Mouse (Mus musculus) kidney, embryonic 16.5 days (tissue): ENCODE measurements around the gene Fryl. TPM values are rescaled to one million over a fixed set of nuclear protein-coding genes. Genes with fewer than 3 reads are reported as not detected.

Source experiments
- ATAC-seq: fragments of 200-750 bp; cut with Nextera tagmentation; 2 replicates; pipeline ENCODE4 v1.8.0; 2017; ENCODE audit warnings: moderate TSS enrichment; ENCODE audit not compliant: low FRiP score, low TSS enrichment
- H3K27ac ChIP-seq: fragments of 300-500 bp; sonication (generic); 2 replicates; pipeline ENCODE4 v1.5.1; 2014; ENCODE audit warnings: low read length
- H3K27me3 ChIP-seq: fragments of 300-500 bp; sonication (generic); 2 replicates; pipeline ENCODE4 v1.6.1; 2014; ENCODE audit warnings: low read length, control low read depth, mixed read lengths; ENCODE audit not compliant: insufficient read depth
- H3K36me3 ChIP-seq: fragments of 300-500 bp; sonication (generic); 2 replicates; pipeline ENCODE4 v1.6.1; 2014; ENCODE audit warnings: low read length, control low read depth, mixed read lengths; ENCODE audit not compliant: insufficient read depth
- H3K4me1 ChIP-seq: fragments of 300-500 bp; sonication (generic); 2 replicates; pipeline ENCODE4 v1.6.1; 2014; ENCODE audit warnings: low read length, control low read depth, mixed read lengths; ENCODE audit not compliant: insufficient read depth
- H3K4me2 ChIP-seq: fragments of 300-500 bp; sonication (generic); replicated peaks from 2 replicates; pipeline ENCODE4 v1.6.1; 2014; ENCODE audit warnings: low read depth, low read length
- H3K4me3 ChIP-seq: fragments of 300-500 bp; sonication (generic); 2 replicates; pipeline ENCODE4 v1.5.1; 2014; ENCODE audit warnings: mild to moderate bottlenecking, low read length
- H3K9ac ChIP-seq: fragments of 300-500 bp; sonication (generic); replicated peaks from 2 replicates; pipeline ENCODE4 v1.6.1; 2014; ENCODE audit warnings: low read length
- H3K9me3 ChIP-seq: fragments of 300-500 bp; sonication (generic); 2 replicates; pipeline ENCODE4 v1.6.1; 2016; ENCODE audit warnings: low read length, control low read depth
- WGBS: fragments of 180-500 bp; shearing (Covaris S2); extraction: QIAGEN DNeasy Blood & Tissue Kit; methylation state at CpG from one replicate; pipeline ENCODE4 v1.1.7; 2014; 5-methylcytosine and 5-hydroxymethylcytosine counted together
- polyA plus RNA-seq: library from polyadenylated mRNA; unstranded; fragments of >200 nt; fragmentation: Nextera tagmentation; extraction: Ambion mirVana; gene quantifications from 2 replicates; pipeline ENCODE4 v1.2.1, GENCODE M21; 2015

The Fryl gene
- polyA plus RNA-seq, 1 experiment from 2014 or later = 27.9 TPM

DNA sequence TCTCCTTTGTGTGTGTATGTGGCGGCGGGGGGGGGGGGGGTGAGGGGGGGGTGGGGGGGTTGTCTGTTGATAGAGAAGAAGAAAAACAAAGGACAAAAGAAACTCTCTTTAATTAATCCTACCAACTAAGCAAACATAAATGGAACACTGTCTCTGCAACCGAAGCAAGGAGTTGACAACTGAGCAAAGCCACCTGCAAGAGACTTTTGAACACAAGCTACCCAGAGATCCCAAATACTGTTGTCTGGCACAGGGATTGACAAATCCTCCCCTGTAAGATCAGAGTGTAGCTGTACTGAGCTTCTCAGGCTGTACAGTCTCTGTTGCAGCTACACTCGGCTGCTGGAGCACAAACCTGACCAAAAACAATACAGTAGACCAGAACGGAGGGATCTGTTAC is 7.7 kb upstream of the Fryl start:
- WGBS = 64% methylated on average over 3 of the region's 5 CpGs
- Histone ChIP-seq H3K4me2 (no peak overlapping the region), H3K9ac (no peak overlapping the region), H3K9me3 (no peaks in the 10 kb centered on the region), H3K27ac (no peak overlapping the region), H3K4me3 (no peak overlapping the region), H3K27me3 (no peaks in the 10 kb centered on the region), H3K4me1 (peaks cover 3% of the 10 kb centered on the region; the same call in 1 of the 2 replicates), H3K36me3 (no peaks in the 10 kb centered on the region)
- ATAC-seq = no peak

DNA sequence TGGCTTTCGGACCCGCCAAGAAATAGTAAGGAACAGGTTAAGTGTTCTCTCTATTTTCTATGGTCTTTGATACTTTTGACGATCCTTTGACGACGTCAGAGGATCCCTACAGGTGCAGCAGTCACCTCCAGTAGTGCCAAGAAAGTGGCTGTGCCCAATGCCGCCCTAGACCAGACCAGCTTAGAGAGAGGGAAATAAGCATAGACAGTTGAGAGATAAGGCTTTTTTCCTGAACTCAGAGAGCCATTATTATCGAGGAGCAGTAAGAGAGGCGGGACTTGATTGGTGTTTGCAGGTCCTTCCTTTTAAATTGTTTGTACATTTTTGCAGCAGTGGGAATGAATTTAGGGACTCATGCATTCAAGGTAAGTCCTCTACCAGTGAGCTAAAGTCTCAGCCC is 1.3 kb upstream of the Fryl start:
- 51% methylated on average over 8 of the region's 8 CpGs for WGBS
- Histone ChIP-seq H3K27me3 (no peaks in the 10 kb centered on the region), H3K4me3 (peak overlapping the region; percentile 49; the same call in 1 of the 2 replicates), H3K4me2 (peak overlapping the region; percentile 61), H3K4me1 (peaks cover 16% of the 10 kb centered on the region), H3K36me3 (no peaks in the 10 kb centered on the region), H3K9ac (peak overlapping the region; percentile 39; the same call in 1 of the 2 replicates), H3K9me3 (no peaks in the 10 kb centered on the region), H3K27ac (no peak overlapping the region)
- ATAC-seq = no peak

GRCm38 (mm10) chr5:73257096-73257495 is 677 bp upstream of the Fryl start:
- Histone ChIP-seq H3K27ac (peak overlapping the region; percentile 21), H3K27me3 (no peaks in the 10 kb centered on the region), H3K36me3 (no peaks in the 10 kb centered on the region), H3K4me2 (peak overlapping the region; percentile 61), H3K4me1 (peaks cover 16% of the 10 kb centered on the region), H3K9me3 (no peaks in the 10 kb centered on the region), H3K9ac (peak overlapping the region; percentile 23), H3K4me3 (peak overlapping the region; percentile 49)
- WGBS = under 1% methylated on average over 11 of the region's 11 CpGs
- no peak for ATAC-seq

- no peaks in the 10 kb centered on the region for H3K27me3 ChIP-seq
- no peaks in the 10 kb centered on the region for H3K36me3 ChIP-seq
- peak overlapping the region; percentile 91 for H3K9ac ChIP-seq
- no peaks in the 10 kb centered on the region for H3K9me3 ChIP-seq
- H3K4me2 ChIP-seq = peak overlapping the region; percentile 71
- H3K4me3 ChIP-seq = peak overlapping the region; percentile 93
- peak overlapping the region; percentile 97 for H3K27ac ChIP-seq
- ATAC-seq = peak; percentile 50
- WGBS = under 1% methylated on average over 81 of the region's 129 CpGs
- peaks cover 16% of the 10 kb centered on the region for H3K4me1 ChIP-seq
These were observed 833 bp downstream of the Fryl start for GRCm38 (mm10) chr5:73255321-73256251.

DNA sequence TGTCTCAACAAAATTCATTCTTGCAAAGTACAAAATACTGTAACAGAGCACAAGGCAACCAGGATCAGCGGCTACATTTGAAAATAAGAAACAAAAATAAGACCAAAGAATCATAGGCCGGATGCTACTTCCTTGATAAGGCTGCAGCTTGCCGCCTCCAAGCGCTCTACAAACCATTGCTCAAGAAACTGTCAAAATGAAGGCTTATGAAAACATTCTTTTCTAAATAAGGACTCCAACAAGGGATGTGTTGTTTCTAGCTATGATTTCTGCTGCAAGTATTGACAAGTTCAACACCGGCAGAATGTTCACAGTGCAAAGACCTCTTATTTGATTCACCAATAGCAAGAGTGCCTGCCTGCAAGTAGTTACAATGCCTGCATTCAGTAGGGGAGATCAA is 1.8 kb downstream of the Fryl start:
- Histone ChIP-seq H3K9ac (peak overlapping the region; percentile 91), H3K4me2 (peak overlapping the region; percentile 71), H3K4me1 (peaks cover 16% of the 10 kb centered on the region), H3K4me3 (peak overlapping the region; percentile 93), H3K9me3 (no peaks in the 10 kb centered on the region), H3K27me3 (no peaks in the 10 kb centered on the region), H3K36me3 (no peaks in the 10 kb centered on the region), H3K27ac (peak overlapping the region; percentile 97; the same call in 1 of the 2 replicates)
- 17% methylated on average over 5 of the region's 5 CpGs for WGBS
- ATAC-seq = no peak

- no peaks in the 10 kb centered on the region for H3K9me3 ChIP-seq
- no peak for ATAC-seq
- no peak overlapping the region for H3K4me3 ChIP-seq
- no peak overlapping the region for H3K27ac ChIP-seq
- peaks cover 16% of the 10 kb centered on the region for H3K4me1 ChIP-seq
- no peak overlapping the region for H3K4me2 ChIP-seq
- H3K9ac ChIP-seq = no peak overlapping the region
- H3K27me3 ChIP-seq = no peaks in the 10 kb centered on the region
- no peaks in the 10 kb centered on the region for H3K36me3 ChIP-seq
These were observed 3.7 kb downstream of the Fryl start for GRCm38 (mm10) chr5:73252739-73253138.

GRCm38 (mm10) chr5:73249341-73249740 is 7.1 kb downstream of the Fryl start:
- Histone ChIP-seq H3K9me3 (no peaks in the 10 kb centered on the region), H3K4me2 (no peak overlapping the region), H3K4me1 (peaks cover 7% of the 10 kb centered on the region; the same call in 1 of the 2 replicates), H3K27me3 (no peaks in the 10 kb centered on the region), H3K9ac (no peak overlapping the region), H3K27ac (no peak overlapping the region), H3K36me3 (no peaks in the 10 kb centered on the region), H3K4me3 (no peak overlapping the region)
- 96% methylated on average over 4 of the region's 4 CpGs for WGBS
- ATAC-seq = no peak

GRCm38 (mm10) chr5:73248211-73248610 is 8.2 kb downstream of the Fryl start:
- no peak overlapping the region for H3K27ac ChIP-seq
- 55% methylated on average over 8 of the region's 8 CpGs for WGBS
- no peak overlapping the region for H3K9ac ChIP-seq
- no peaks in the 10 kb centered on the region for H3K27me3 ChIP-seq
- H3K36me3 ChIP-seq = no peaks in the 10 kb centered on the region
- H3K9me3 ChIP-seq = no peaks in the 10 kb centered on the region
- no peak overlapping the region for H3K4me2 ChIP-seq
- no peak overlapping the region for H3K4me3 ChIP-seq
- H3K4me1 ChIP-seq = peaks cover 2% of the 10 kb centered on the region; the same call in 1 of the 2 replicates
- ATAC-seq = no peak

GRCm38 (mm10) chr5:73246414-73246813 is 10.0 kb downstream of the Fryl start:
- no peaks in the 10 kb centered on the region for H3K9me3 ChIP-seq
- H3K4me2 ChIP-seq = no peak overlapping the region
- no peaks in the 10 kb centered on the region for H3K36me3 ChIP-seq
- ATAC-seq = no peak
- H3K9ac ChIP-seq = no peak overlapping the region
- H3K4me3 ChIP-seq = no peak overlapping the region
- 85% methylated on average over 6 of the region's 6 CpGs for WGBS
- no peak overlapping the region for H3K27ac ChIP-seq
- peaks cover 2% of the 10 kb centered on the region; the same call in 1 of the 2 replicates for H3K4me1 ChIP-seq
- no peaks in the 10 kb centered on the region for H3K27me3 ChIP-seq

DNA sequence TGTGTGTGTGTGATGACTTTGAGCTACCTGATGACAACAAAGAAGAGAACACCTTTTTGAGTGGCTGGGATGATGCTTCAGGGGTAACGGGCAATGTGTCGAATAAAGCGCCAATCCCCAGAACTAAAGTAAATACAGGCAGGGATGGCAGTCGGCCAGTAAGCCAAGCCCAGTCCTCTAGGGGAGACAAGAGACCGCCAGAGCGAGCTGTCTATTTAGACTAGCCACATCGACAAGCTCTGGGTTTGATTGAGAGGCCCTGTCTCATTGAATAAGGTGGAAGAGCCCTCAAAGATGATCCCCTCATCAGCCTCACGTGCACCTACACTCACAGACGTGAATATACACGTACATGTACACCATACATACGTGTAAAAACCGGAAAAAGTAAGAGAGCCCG is 12.0 kb downstream of the Fryl start:
- H3K4me1 ChIP-seq = peaks cover 2% of the 10 kb centered on the region; the same call in 1 of the 2 replicates
- 80% methylated on average over 13 of the region's 13 CpGs for WGBS
- no peaks in the 10 kb centered on the region for H3K9me3 ChIP-seq
- no peaks in the 10 kb centered on the region for H3K36me3 ChIP-seq
- no peak overlapping the region for H3K9ac ChIP-seq
- H3K27me3 ChIP-seq = no peaks in the 10 kb centered on the region
- H3K4me3 ChIP-seq = no peak overlapping the region
- no peak overlapping the region for H3K4me2 ChIP-seq
- ATAC-seq = no peak
- no peak overlapping the region for H3K27ac ChIP-seq
